Mouse (Mus musculus): ENCODE data around the gene Cpt2. TPM values are rescaled to one million over a fixed set of nuclear protein-coding genes. Genes with fewer than 3 reads are reported as not detected.

The Cpt2 gene
- polyA plus RNA-seq, 1 experiment from 2014 or later, result 16.3 TPM

DNA sequence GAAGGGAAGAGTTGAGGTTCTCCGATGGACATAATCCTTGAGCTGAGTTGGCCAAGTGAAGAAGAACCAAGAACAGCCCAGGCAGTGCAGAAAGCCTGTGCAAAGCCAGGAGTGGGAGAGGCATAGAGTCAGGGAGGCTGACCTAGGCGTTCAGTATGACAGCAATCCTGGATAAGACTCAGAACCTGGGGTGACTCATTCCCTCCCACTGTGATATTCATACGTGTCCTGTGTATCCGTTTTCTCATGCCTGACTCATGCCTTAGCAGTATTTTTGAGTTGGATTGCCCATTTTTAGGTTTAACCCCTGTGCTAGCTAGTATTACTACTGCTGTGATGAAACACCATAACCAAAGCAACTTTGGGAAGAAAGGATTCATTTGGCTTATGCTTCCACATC is 58.5 kb downstream of the Cpt2 start:
- ATAC-seq, result no peak
- H3K9me3 ChIP-seq (ENCODE audit: control insufficient read depth, low read length), result no peaks in the 10 kb centered on the region
- H3K36me3 ChIP-seq (ENCODE audit: control insufficient read depth, insufficient read depth, low read length), result peaks cover 39% of the 10 kb centered on the region
- H3K9ac ChIP-seq (ENCODE audit: low read depth, low read length), result no peak overlapping the region
- no peaks in the 10 kb centered on the region for H3K4me1 ChIP-seq (ENCODE audit: control insufficient read depth, insufficient read depth, low read depth, low read length)
- H3K27me3 ChIP-seq (replicated peaks; ENCODE audit: control insufficient read depth, insufficient read depth, low read length), result no peaks in the 10 kb centered on the region
- H3K27ac ChIP-seq (ENCODE audit: low read depth, low read length), result no peak overlapping the region
- WGBS, result 90% methylated on average over 4 of the region's 4 CpGs
- no peak overlapping the region for H3K4me2 ChIP-seq (ENCODE audit: low read length)
- H3K4me3 ChIP-seq (ENCODE audit: low read length), result no peak overlapping the region

DNA sequence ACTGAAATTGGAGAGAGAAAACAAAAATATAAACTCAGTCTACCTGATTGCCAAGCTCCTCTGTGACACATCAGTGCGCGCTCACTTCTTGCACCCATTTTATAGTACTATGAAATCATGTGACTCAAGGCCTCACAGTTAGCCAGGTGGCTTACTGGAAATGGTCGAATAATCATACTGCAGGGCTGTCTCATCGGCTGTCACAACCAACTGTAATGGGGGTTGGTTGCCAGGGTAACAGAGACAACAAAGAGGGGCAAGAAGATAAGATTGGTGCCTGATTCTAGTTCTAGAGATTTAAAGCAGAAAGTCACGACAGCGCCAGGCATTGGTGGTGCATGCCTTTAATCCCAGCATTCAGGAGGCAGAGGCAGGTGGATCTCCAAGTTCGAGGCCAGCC is 64.4 kb downstream of the Cpt2 start:
- WGBS, result 89% methylated on average over 7 of the region's 7 CpGs
- Histone ChIP-seq H3K9ac (ENCODE audit: low read depth, low read length) (no peak overlapping the region), H3K36me3 (ENCODE audit: control insufficient read depth, insufficient read depth, low read length) (peaks cover 62% of the 10 kb centered on the region)

DNA sequence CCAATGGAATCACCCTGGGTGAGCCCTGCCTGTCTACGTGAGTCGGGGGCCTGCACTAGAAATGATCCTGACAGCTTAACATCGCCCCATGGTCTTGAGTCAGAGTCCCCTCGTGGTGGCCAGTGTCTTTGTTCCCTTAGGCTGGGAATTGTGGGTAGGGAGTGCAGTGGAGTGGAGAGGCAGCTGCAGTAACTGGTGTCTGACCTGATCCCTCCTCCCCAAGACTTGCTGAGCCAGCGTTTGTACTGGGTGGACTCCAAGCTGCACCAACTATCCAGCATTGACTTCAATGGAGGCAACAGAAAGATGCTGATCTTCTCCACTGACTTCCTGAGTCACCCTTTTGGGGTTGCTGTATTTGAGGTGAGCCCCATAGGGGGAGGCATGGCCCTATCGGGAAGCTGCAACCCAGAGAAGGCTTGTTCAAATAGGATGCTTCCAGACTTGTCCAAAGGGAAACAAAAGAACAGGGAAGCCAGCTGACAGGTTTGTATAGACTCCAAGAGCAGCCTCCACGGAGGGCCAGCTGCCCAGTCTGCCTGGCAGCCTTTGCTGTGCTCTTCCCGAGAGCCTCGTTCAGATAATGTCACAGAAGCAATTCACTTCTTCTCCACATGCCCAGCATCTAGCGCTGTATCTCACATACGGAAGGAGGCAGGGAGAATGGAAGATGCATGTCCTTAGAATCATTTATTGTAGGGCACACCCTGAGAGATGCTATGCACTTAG is 66.3 kb downstream of the Cpt2 start:
- H3K27ac ChIP-seq (ENCODE audit: low read depth, low read length), result peak overlapping the region; percentile 45; the same call in 1 of the 2 replicates
- H3K27me3 ChIP-seq (replicated peaks; ENCODE audit: control insufficient read depth, insufficient read depth, low read length), result no peaks in the 10 kb centered on the region
- no peaks in the 10 kb centered on the region for H3K9me3 ChIP-seq (ENCODE audit: control insufficient read depth, low read length)
- peaks cover 58% of the 10 kb centered on the region for H3K36me3 ChIP-seq (ENCODE audit: control insufficient read depth, insufficient read depth, low read length)
- no peak overlapping the region for H3K4me3 ChIP-seq (ENCODE audit: low read length)
- ATAC-seq, result peak; percentile 53
- H3K9ac ChIP-seq (ENCODE audit: low read depth, low read length), result no peak overlapping the region
- 64% methylated on average over 11 of the region's 11 CpGs for WGBS
- H3K4me2 ChIP-seq (ENCODE audit: low read length), result no peak overlapping the region
- H3K4me1 ChIP-seq (ENCODE audit: control insufficient read depth, insufficient read depth, low read depth, low read length), result no peaks in the 10 kb centered on the region; the same call in 1 of the 2 replicates

More for the DNA sequence above, 64.4 kb downstream of the Cpt2 start:
- Histone ChIP-seq H3K9me3 (ENCODE audit: control insufficient read depth, low read length) (no peaks in the 10 kb centered on the region), H3K27me3 (replicated peaks; ENCODE audit: control insufficient read depth, insufficient read depth, low read length) (no peaks in the 10 kb centered on the region), H3K4me1 (ENCODE audit: control insufficient read depth, insufficient read depth, low read depth, low read length) (no peaks in the 10 kb centered on the region; the same call in 1 of the 2 replicates), H3K27ac (ENCODE audit: low read depth, low read length) (no peak overlapping the region), H3K4me2 (ENCODE audit: low read length) (no peak overlapping the region), H3K4me3 (ENCODE audit: low read length) (no peak overlapping the region)
- ATAC-seq, result no peak

Other genes with a start within 250 kb of the Cpt2 start
- gene Dmrtb1, start 239.4 kb downstream of the Cpt2 start, polyA plus RNA-seq (2015; fragmentation: Nextera tagmentation; extraction: Ambion mirVana), result 10.9 and 15.8 TPM in 2 replicates
- gene Lrp8, start 121.3 kb downstream of the Cpt2 start, polyA plus RNA-seq (2015; fragmentation: Nextera tagmentation; extraction: Ambion mirVana), result 23.8 and 34.7 TPM in 2 replicates
- gene Magoh, start 43.9 kb downstream of the Cpt2 start, polyA plus RNA-seq (2015; fragmentation: Nextera tagmentation; extraction: Ambion mirVana), result 87.7 and 88.8 TPM in 2 replicates
- gene 0610037L13Rik, start 33.8 kb downstream of the Cpt2 start, polyA plus RNA-seq (2015; fragmentation: Nextera tagmentation; extraction: Ambion mirVana), result 95.5 and 98.6 TPM in 2 replicates
- 0.18 TPM in 1 of 2 replicates, not detected in the other for gene Slc1a7, start 44.7 kb upstream of the Cpt2 start, polyA plus RNA-seq (2015; fragmentation: Nextera tagmentation; extraction: Ambion mirVana)
- gene Podn, start 172.8 kb upstream of the Cpt2 start, polyA plus RNA-seq (2015; fragmentation: Nextera tagmentation; extraction: Ambion mirVana), result 0.29 and 0.62 TPM in 2 replicates
- 211 and 220 TPM in 2 replicates for gene Scp2, start 221.4 kb upstream of the Cpt2 start, polyA plus RNA-seq (2015; fragmentation: Nextera tagmentation; extraction: Ambion mirVana)
- 12.5 and 14.2 TPM in 2 replicates for gene Echdc2, start 241.8 kb upstream of the Cpt2 start, polyA plus RNA-seq (2015; fragmentation: Nextera tagmentation; extraction: Ambion mirVana)

Data from hindbrain, embryonic 16.5 days (tissue).